Mouse (Mus musculus) left cerebral cortex, postnatal 36 days (tissue): ENCODE results near the gene Plek2. TPM values are rescaled to one million over a fixed set of nuclear protein-coding genes. Genes with fewer than 3 reads are reported as not detected.
A peak's percentile ranks its signal among the peaks of the same experiment; 100 is the strongest.

Source experiments
- DNase-seq, 2 experiments: peaks; one replicate each; pipeline ENCODE4 v3.0.0; 2021 to 2022; ENCODE audit warnings: low spot score in 2 of 2, mixed read lengths in 1 of 2
- intact Hi-C: fragments of 180-260 bp; cut with DNase I; formaldehyde crosslinking; loops from one replicate; pipeline ENCODE4 v1.15.1; 2025
- total RNA-seq, 2 experiments: library from RNA; stranded (reverse); gene quantifications; 2 replicates each; pipeline ENCODE4 v1.2.3; 2021

Plek2 gene
- total RNA-seq, 2 experiments from 2014 or later = not detected

DNA sequence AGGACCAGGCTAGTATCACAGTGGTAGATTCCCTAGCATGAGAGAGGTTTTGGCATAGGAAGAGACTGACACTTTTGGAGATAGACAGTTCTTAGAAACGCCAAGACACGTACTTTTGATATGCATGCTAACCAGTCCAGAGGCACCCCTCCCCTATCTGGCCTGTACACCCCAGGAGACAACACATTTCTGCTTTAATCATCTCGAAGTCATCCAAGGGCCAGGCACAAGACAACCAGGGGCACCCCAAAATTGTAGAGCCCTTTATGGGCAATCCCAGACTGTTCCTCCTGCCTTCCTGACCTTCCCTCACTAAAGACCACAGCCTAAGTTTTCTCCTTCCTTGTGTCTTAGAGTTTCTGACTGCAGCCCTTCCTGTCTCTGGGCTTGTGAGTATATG lies 8.8 kb upstream of the Plek2 start:
- intact Hi-C loops = loop anchor here (5.0 kb wide), 1 partner anchor 92 kb away; the partner anchor contains the start of gene Tmem229b
- DNase-seq = no peak

DNA sequence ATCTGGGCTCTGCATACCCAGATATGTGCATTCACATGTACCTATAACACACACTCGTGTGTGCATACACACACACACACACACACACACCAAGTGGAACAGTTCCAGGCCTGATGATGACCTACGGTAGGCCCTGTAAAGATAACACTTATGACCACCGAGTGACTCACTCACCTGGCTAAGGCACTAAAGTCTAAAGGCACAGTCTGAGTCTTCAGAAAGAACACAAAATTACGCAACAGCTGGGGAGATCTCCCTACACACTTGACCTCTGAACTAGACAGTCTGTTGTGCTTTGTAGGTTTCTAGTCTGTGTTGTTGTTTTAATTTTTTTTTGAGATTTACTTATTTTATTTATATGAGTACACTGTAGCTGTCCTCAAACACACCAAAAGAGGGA lies 7.7 kb upstream of the Plek2 start:
- intact Hi-C loops = no loop called here
- no peak for DNase-seq

DNA sequence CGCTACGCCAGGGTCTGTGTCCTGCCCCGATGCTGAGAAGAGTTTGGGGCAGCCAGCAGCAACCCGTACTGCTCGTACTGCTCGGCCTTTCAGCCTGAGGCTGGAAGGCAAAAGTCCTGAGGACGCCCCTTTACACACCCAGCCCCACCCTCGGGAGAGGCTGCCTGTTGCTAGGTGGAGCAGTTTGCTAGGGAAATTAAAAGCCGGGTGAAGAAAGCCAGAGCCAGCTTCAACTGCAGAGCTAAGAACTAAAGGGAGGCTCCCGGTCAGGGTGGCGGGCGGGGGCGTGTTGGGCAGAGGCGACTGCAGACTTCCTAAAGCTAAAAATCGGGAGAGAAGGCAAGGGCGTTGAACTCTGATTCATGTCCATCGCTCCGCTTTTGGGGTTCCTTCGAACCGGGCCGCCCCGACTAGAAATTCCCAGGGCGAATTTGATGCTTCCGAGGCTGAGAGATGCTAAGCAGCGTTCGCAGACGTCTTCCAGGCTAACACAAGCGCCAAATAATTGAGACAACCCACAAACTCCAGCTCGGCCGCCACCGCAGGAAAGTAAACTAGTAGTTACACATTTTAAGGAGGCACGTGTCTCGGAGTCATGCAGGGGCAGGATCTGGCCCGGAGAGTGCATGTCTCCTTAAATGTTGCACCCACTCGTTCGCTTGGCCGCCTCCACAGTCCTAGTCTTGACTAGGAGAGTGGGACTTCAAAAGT lies 5.1 kb upstream of the Plek2 start:
- peak in 1 of 2 experiments; percentile 12 for DNase-seq
- intact Hi-C loops = no loop called here

DNA sequence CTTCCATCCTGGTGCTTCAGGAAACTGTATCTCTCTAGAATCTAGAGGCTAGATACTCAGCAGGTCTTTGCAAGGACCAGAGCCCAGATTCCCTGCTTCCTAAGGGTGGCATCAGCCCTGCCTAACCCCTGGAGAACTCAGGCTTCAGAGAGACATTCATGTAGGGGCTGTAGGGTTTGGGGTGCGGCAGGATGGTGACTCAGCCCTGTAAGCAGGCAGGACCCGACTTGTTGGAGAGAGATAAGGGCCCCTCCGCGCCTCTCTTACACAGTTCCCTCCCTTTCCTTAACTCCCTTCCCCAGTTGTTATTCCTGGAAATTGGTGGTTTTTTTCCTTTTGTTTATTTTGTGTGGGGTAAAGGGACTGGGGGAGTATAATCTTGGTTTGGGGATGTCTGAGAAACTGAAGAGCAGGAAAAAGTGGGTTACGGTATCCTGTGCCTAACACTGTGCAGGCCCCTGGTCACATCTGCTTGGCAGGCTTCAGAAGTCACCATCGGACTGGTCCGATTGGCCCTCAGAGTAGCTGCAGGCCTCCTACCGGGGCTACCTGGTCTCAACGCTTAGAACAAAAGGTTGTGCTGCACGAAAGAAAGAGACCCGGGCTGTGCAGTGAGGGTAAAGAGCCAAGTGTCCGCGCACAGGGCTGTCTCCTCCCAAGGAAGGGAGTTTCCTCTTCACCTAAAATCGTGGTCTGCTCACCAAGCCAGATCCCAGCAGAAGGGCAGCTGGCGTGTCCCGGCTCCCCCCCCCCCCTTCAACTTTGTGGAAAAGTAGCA lies 4.1 kb upstream of the Plek2 start:
- intact Hi-C loops = no loop called here
- DNase-seq = no peak

DNA sequence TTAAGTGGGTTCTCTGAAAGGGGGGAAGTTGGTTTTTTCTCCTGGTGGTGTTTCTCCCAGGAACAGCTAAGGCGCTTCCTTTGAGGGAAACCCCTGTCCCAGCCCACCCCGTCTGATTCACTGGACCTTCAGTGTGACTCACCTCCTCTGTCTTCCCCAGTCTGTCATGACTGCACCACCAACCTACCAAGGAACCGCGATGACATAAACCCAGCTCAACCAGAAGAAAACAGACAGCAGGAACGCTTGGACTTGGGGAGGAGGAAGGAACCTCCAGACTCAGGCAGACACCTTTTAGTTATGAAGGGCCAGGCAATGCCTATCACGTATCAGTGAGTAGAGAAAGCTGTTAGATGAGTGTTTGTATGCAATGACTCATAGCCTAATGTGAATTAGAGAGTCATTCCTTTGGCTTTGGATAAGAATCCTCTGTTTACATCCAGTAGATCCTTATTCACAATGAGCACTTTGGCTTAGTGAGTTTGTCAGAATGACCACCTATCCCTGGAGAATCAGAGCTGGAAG lies 1.4 kb upstream of the Plek2 start:
- no peak for DNase-seq
- intact Hi-C loops = no loop called here

DNA sequence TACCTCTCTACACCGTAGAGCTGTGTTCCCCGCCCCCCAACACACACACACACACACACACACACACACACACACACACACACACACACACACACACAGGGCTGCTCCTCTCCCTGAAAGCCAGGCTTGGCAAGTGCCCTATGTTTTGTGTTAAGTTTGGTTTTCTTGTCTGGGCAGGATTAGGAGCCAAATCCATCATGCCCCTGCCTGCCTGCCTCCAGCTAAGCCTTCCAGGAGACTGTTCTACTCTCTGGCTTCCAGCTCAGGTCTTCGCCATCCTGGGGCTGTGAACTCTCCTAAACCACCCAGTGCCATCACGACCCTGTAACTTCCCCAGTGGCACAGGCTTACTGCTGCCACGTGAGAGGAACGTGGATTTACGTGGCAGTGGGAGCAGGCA lies 2.3 kb downstream of the Plek2 start:
- intact Hi-C loops = no loop called here
- DNase-seq = no peak

DNA sequence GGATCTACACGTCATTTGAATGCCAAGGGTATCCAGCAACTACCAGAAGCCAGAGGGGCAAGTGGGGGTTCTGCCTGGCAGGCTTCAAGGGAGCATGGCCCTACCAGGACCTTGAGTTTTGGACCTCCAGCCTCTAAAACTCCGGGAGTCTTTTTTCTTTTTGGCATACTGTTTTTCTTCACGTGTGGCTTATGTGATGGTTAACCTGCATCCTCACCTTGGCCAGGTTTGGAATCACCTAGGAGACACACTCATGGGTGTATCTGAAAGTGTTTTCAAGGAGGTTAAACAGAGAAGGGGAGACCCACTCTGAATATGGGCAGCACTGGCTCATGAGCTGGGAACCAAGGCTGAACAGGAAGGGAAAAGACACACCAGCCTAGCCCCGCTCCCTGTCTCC lies 3.5 kb downstream of the Plek2 start:
- intact Hi-C loops = no loop called here
- no peak for DNase-seq

DNA sequence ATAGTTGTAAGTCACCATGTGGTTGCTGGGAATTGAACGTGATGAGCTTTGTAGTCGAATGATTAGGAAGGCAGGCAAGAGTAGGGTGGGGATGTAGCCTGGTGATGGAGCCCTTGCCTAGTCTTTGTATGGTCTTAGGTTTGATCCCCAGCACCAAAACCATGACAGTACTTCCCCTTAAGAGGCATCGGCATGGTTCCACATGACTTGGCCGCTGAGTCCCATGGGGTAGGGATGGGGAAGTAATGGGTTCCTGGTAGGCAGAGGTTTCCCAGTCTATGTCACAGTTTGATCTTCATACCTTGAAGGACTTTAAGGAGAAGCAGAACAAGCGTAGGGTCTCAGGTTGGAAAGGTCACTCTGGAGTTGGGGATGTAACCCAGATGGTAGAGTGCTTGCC lies 5.3 kb downstream of the Plek2 start:
- DNase-seq = no peak
- intact Hi-C loops = no loop called here

DNA sequence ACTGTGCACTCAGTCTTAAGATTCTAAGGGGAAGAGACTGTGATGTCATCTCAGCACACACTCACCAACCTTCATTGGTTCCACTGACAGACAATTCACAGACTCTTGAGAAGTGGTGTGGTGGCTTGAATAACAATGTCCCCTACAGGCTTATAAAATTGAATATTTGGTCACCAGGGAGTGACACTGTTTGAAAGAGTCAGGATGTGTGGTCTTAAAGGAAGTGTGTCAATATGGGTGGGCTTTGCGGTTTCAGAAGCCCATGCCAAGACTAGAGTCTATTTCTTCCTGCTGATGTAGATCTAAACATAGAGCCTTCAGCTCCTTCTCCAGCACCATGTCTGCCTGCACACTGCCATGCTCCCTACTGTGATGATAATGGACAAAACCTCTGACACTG lies 8.9 kb downstream of the Plek2 start:
- DNase-seq = no peak
- intact Hi-C loops = no loop called here

DNA sequence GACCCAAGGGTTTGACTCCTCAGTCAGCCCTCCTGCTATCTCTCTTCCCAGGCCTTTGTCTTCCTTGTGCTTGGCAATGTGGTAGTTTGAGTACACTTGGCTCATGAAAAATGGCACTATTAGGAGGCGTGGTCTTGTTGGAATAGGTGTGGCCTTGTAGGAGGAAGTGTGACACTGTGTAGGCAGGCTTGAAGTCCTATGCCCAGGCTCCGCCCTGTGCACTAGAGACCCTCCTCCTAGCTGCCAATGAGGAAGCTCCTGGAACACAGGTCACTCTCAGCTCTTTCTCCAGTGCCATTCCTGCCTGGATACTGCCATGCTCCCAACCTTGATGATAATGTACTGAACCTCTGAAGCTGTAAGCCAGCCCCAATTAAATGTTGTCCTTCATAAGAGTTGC lies 15.6 kb downstream of the Plek2 start:
- no peak for DNase-seq
- intact Hi-C loops = no loop called here

DNA sequence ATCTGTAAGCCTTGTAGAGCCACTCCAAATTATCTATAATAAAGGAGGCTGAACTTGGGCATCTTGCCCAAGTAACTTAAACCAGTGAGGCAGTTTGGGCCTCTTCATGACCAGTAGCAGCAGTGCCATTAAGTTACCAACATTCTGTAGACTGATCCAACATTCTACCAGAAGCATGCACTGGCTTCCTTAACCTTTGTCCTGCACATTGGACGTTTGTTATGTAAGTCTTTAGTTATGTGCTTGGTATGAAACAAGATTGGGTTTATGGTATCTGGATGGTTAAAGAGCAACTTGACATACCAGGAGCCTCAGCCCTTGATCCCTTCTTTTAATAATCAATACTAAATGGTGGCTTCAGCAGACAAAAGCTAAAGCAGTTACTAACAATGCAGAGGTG lies 16.7 kb downstream of the Plek2 start:
- DNase-seq = no peak
- intact Hi-C loops = no loop called here

DNA sequence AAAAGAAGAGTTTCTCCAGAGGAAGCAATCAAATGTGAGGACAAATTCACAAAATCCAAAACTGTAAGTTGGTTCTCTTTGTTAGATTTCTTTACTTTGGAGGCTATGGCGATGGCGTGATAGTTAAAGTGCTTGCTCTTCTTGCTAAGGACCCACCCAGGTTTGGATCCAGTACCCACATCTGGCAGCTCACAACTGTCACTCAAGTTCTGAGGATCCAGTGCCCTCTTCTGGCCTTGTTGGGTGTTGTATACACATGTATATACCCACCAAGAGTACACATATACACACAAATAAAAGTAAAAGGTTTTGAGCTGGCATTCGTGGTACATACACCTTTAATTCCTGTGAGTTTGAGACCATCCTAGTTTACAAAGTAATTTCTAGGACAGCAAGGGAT lies 32.2 kb downstream of the Plek2 start:
- no peak for DNase-seq
- intact Hi-C loops = no loop called here

DNA sequence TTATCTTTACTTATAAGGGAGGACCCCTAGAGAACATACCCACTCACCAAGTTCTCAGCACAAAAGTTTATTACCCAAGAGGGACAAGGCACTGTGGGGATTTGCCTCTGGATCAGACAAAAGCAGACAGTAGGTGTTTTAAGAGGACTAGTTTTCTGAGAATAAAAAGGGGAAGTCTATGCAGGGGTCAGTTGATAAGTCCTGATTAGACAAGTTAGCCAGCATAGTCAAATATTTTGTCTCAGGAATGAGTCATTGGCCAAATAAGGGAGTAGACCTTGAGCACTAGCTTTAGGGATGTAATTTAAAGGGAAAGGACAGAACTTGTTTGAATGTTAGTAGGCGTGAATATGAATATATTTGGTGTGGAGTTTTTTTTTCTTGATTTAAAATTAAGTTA lies 38.6 kb downstream of the Plek2 start:
- intact Hi-C loops = no loop called here
- no peak for DNase-seq

DNA sequence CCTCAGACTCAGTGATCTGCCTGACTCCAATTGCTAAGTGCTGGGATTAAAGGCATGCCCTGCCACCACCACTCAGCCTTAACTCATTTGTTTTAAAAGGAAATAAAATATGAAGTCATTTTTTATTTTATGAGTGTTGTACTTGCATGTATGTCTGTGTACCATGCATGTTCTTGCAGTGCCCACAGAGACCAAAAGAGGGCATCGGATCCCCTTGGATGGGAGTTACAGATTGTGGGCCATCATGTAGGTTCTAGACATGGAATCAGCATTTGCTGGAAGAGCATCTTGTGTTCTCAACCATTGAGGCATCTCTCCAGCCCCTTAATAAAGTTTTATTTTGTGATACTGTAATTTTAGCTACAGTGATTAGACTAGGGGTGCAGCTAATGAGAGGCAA lies 41.3 kb downstream of the Plek2 start:
- no peak for DNase-seq
- intact Hi-C loops = no loop called here

DNA sequence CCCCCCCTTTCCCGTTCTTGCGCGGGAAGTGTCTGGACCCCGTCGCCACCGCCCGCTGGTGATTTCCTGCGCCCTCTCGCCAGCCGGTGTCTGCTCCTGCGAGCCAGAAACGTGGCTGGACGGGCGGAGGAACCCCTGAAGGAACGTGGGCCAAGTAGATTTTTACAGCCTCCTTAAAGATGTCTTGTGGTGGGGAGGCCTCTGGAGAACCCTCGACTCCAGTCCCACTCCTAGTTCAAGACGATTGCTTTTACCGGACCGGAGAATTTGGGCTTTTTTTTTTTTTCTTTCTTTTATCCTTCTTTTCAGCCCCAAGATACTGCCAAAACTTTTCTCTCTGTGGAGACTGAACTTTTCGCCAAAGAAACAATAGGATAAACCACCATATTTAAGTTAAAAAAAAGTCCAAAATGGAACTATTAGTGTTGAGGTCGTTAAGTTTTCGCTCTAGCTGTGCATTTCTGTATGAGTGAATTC lies 44.5 kb downstream of the Plek2 start:
- DNase-seq = no peak
- intact Hi-C loops = no loop called here

DNA sequence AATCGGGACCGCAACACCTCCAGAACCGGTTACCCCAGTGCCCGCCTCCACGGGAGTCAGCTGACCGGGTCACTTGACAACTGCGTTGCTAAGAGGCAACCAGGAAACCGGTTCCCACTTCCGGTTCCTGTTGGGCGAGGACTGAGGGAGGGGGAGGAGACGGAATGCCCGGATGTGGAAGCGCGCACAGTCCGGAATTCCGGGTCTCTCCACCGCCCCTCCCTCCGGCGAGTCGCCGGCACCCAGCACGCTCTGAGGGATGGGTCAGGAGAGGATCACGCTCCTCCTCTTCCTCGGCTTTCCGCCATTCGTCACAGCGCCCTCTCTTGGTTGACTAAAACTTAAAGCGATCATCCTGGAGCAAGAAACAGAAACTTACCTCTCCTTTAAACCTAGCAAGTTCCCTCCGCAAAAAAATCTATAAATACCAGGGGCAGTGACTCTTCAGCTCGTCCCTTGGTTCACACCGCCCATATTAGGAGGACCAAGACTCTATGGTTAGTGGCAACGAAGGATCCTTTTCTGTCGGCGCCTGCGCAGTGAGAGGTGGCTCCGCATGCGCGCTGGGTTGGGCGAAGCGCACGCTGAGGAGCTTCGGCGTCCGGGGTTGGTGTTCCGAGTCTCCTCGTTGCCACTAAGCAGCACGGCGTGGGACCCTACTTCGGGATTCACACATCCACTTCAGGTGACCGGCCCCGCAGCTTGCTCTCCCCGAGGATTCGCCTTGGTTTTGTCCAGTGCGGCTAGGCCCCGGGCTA lies 45.1 kb downstream of the Plek2 start, which contains the start of the genes Atp6v1d and Eif2s1:
Gene Atp6v1d (minus strand): TSS at position 143 of the 758 bp plus-strand sequence.
Gene Eif2s1 (plus strand): TSS at position 324 of the 758 bp plus-strand sequence.
- intact Hi-C loops = no loop called here
- DNase-seq = peak; percentile 98 to 99

DNA sequence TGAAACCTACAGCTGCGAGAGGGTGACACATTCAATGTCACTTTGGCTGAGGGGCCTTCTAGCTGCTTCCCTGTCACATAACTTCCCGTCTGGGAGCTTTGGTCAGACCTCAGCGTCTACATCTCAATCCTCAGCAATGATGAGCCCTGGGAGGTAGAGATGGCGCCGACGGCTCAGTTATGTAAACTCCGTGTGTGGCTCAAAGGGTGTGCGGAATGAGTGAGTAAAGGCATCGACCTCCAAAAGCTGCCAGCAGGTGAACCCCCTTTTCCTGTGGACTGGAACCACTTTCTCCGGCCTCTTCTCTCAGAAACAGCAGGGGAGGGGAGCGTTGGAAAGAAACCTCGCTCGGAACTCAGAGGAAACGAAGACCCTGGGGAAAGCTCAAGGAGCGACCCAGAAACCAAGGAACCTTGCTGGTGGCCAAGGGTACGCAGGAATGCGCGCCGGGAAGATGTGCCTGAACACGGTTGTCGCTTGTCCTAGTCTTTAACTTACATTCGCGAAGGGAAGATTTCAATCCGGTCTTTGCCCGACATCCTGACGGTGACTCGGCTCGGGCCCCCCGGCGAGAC lies 45.8 kb downstream of the Plek2 start:
- intact Hi-C loops = no loop called here
- no peak for DNase-seq

DNA sequence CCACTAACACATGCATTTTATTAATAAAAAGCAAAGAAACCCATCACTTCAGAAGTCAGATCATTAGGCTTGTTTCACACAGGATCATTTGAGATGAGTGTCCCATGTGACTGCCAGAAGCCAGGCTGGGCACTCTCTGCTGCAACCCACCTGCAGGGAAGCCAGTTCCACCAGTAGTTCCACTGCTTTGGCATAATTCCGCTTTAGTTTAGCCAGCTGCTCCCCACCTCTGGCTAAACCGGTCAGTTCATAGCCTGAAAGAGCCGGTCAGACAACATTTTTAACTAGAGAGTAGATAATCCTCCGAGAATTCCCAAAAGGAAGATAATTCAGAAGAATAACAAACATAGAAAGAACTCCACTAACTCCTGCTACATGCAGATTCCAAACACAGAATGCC lies 58.5 kb downstream of the Plek2 start:
- intact Hi-C loops = no loop called here
- DNase-seq = no peak

DNA sequence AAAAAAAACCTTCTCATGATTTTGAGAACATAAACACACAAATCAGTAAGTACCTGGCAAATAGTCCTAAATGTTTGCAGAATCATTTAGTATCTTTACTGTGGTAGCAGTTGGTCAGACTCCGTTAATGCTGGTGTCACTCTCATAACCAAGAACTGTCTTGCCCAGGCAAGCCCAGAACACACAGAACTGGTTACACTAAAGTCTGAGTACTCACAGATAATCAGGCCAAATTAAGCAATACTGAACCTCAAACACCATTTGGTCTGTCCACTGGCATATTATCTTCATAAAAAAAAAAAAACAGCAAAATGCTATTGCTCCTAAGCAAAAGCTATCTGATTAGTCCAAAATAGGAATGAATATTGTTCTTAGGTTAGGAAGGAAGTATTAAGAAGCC lies 64.3 kb downstream of the Plek2 start:
- DNase-seq = no peak
- intact Hi-C loops = no loop called here

DNA sequence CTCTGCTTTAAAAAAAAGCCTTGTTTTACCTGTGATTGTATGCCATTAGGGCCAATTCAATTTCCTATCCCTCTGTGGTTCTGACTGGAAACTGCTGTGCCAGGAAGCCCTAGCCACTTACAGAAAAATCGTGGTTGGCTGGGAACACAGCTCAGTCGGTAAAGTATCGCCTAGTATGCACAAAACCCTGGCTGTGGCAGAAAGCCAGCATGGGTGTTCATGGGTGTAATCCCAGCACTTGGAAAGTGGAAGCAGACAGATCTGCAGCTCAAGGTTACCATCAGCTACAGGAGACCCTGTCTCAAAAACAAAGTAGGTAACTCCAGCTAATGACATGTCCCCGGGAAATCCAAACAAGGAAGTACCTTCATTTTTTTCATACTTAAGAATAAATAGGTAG lies 66.9 kb downstream of the Plek2 start:
- DNase-seq = no peak
- intact Hi-C loops = no loop called here
